In the genomic region with DNA sequence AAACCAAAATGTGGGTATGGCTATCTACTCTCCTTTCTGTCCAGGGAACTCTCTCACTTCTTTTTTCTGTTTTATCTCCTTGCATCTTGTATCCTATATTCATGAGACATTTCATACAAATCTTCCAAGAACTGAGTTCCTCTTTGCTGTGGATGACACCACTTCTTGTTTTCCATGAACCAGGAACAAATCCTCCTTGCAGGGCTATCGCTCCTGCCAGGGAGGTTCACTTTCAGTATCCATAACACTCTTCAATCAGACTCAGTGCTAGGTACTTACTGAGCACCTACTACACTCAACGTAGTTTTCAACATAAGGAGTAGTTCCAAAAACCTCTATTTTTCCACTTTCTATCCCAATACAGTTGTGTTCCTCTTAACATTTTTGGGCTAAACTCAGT, we compare ENCODE assay signal across 31 mouse cellular contexts. TPM values are rescaled to one million over a fixed set of nuclear protein-coding genes. Genes with fewer than 3 reads are reported as not detected.
DNase-seq lines count a peak whose midpoint lies in the region; ATAC-seq and TF ChIP-seq lines count a peak whose summit lies in the region.
"Had no signal": no experiment of that assay in that cellular context is flagged by ENCODE, and none has a peak within 500 bp of the region (broad histone marks: within the 10 kb centered on the region; RNA-seq: fewer than 3 reads in every experiment).

No protein-coding gene starts in this region.

- no peak overlapping the region for H3K27ac ChIP-seq in liver, adult 2 months (replicated peaks; ENCODE audit: insufficient read depth, low read depth, low read length)
- H3K27ac ChIP-seq in liver, postnatal 0 days (ENCODE audit: low read depth): no peak overlapping the region
- no peak overlapping the region for H3K27ac ChIP-seq in intestine, embryonic 15.5 days
- H3K27ac ChIP-seq: embryonic facial prominence, embryonic 10.5 days; embryonic facial prominence, embryonic 12.5 days; forebrain, embryonic 13.5 days; forebrain, embryonic 15.5 days had no signal

- no peak overlapping the region for H3K4me2 ChIP-seq in liver, postnatal 0 days (ENCODE audit: low read depth, low read length)
- no peak overlapping the region for H3K4me2 ChIP-seq in intestine, embryonic 15.5 days (replicated peaks)
- H3K4me2 ChIP-seq: embryonic facial prominence, embryonic 12.5 days; forebrain, embryonic 13.5 days; forebrain, embryonic 15.5 days had no signal

- H3K27me3 ChIP-seq in liver, adult 2 months (ENCODE audit: control insufficient read depth, insufficient read depth, low read length): no peaks in the 10 kb centered on the region
- no peaks in the 10 kb centered on the region for H3K27me3 ChIP-seq in liver, postnatal 0 days (ENCODE audit: insufficient read depth, low read length)
- no peaks in the 10 kb centered on the region for H3K27me3 ChIP-seq in intestine, embryonic 15.5 days (replicated peaks)
- H3K27me3 ChIP-seq: CH12.LX; embryonic facial prominence, embryonic 12.5 days; forebrain, embryonic 13.5 days; forebrain, embryonic 15.5 days; Patski had no signal

- no peak for TF ChIP-seq EP300 in liver, postnatal 0 days (IDR thresholded peaks at IDR 0.05; ENCODE audit: low read depth)

- DNase-seq in liver, adult 2 months (ENCODE audit: extremely low read depth, low read depth, low spot score): peak; percentile 8
- no peak for DNase-seq in liver, postnatal 0 days
- no peak for DNase-seq in lung, adult 18-20 months
- no peak for DNase-seq in heart, adult 9 months (ENCODE audit: low spot score in 2 of 2)
- DNase-seq: adrenal gland, adult 8-10 months; adrenal gland, postnatal 14 days; adrenal gland, postnatal 36 days; B cell, adult 2 months; cerebellum, adult 11 months; cerebellum, adult 18-20 months; cerebellum, adult 8-10 months; cerebellum, adult 9-11 months; cerebellum, postnatal 14 days; cerebellum, postnatal 36 days had no signal

- H3K9ac ChIP-seq in liver, adult 2 months (ENCODE audit: low read depth, low read length): no peak overlapping the region
- no peak overlapping the region for H3K9ac ChIP-seq in liver, postnatal 0 days (replicated peaks)
- H3K9ac ChIP-seq in intestine, embryonic 15.5 days: no peak overlapping the region
- H3K9ac ChIP-seq: embryonic facial prominence, embryonic 12.5 days; forebrain, embryonic 13.5 days; forebrain, embryonic 15.5 days had no signal

- 75% methylated on average over 2 of the region's 2 CpGs for WGBS in liver, adult 2 months
- WGBS in liver, postnatal 0 days (ENCODE audit: insufficient replicate concordance): 75% methylated on average over 2 of the region's 2 CpGs
- WGBS in intestine, embryonic 15.5 days: 90% methylated on average over 2 of the region's 2 CpGs

- no peak for ATAC-seq in liver, postnatal 0 days
- ATAC-seq in granulocyte monocyte progenitor cell, adult 5-6 weeks (replicated peaks; ENCODE audit: poor library complexity, severe bottlenecking): peak; percentile 83
- ATAC-seq in megakaryocyte, adult 5-6 weeks (ENCODE audit: poor library complexity, severe bottlenecking): peak; percentile 81
- ATAC-seq in intestine, embryonic 15.5 days: no peak
- ATAC-seq: activated CD4-positive, CD25-positive, alpha-beta regulatory T cell, adult 4 months; CD4-positive, CD25-positive, alpha-beta regulatory T cell, adult 4 months; forebrain, embryonic 13.5 days; forebrain, embryonic 15.5 days; Patski had no signal

- no peaks in the 10 kb centered on the region for H3K9me3 ChIP-seq in liver, postnatal 0 days (ENCODE audit: low read length)
- H3K9me3 ChIP-seq in intestine, embryonic 15.5 days: no peaks in the 10 kb centered on the region
- H3K9me3 ChIP-seq: embryonic facial prominence, embryonic 10.5 days; embryonic facial prominence, embryonic 12.5 days; forebrain, embryonic 13.5 days; forebrain, embryonic 15.5 days; G1E had no signal

- no peaks in the 10 kb centered on the region for H3K4me1 ChIP-seq in liver, adult 2 months (ENCODE audit: control insufficient read depth, insufficient read depth, low read length)
- no peaks in the 10 kb centered on the region for H3K4me1 ChIP-seq in liver, postnatal 0 days (ENCODE audit: insufficient read depth)
- H3K4me1 ChIP-seq in intestine, embryonic 15.5 days (replicated peaks): no peaks in the 10 kb centered on the region
- H3K4me1 ChIP-seq: embryonic facial prominence, embryonic 10.5 days; embryonic facial prominence, embryonic 12.5 days; forebrain, embryonic 13.5 days; forebrain, embryonic 15.5 days had no signal

- H3K36me3 ChIP-seq in liver, adult 2 months (ENCODE audit: control insufficient read depth, insufficient read depth, low read length): no peaks in the 10 kb centered on the region
- H3K36me3 ChIP-seq in liver, postnatal 0 days (replicated peaks; ENCODE audit: insufficient read depth, low read length): no peaks in the 10 kb centered on the region
- H3K36me3 ChIP-seq in intestine, embryonic 15.5 days: no peaks in the 10 kb centered on the region
- H3K36me3 ChIP-seq: embryonic facial prominence, embryonic 10.5 days; embryonic facial prominence, embryonic 12.5 days; forebrain, embryonic 15.5 days; G1E had no signal

- no peak for TF ChIP-seq POLR2A in liver, adult 2 months (IDR thresholded peaks at IDR 0.05; ENCODE audit: extremely low read depth, insufficient read depth, low read length)

- no peak overlapping the region for H3K4me3 ChIP-seq in liver, adult 2 months (ENCODE audit: insufficient read depth, low read depth, low read length)
- no peak overlapping the region for H3K4me3 ChIP-seq in liver, postnatal 0 days (ENCODE audit: low read depth, low read length)
- no peak overlapping the region for H3K4me3 ChIP-seq in intestine, embryonic 15.5 days (replicated peaks)
- H3K4me3 ChIP-seq: embryonic facial prominence, embryonic 10.5 days; embryonic facial prominence, embryonic 12.5 days; forebrain, embryonic 13.5 days; forebrain, embryonic 15.5 days had no signal

- no peaks in the 10 kb centered on the region for H3K79me2 ChIP-seq in liver, adult 2 months (ENCODE audit: control insufficient read depth, insufficient read depth, low read length)

- no peak for TF ChIP-seq CTCF in liver, adult 2 months (IDR thresholded peaks at IDR 0.05; ENCODE audit: low read depth, low read length)
- TF ChIP-seq CTCF in liver, postnatal 0 days (IDR thresholded peaks at IDR 0.05; ENCODE audit: low read depth): no peak

RNA-seq across cellular contexts. Expression of gene Mmp12, which starts 1.3 kb away (rescaled TPM):
- total RNA-seq in liver, adult 2 months (2014; rRNA removed): 0.67 and 0.83 TPM in 2 replicates
- 0.07 TPM in 1 of 2 replicates, not detected in the other for polyA plus RNA-seq in liver, adult 2 months (2012; rRNA removed)
- polyA plus RNA-seq in liver, postnatal 0 days (2015; fragmentation: Nextera tagmentation; extraction: Ambion mirVana): 0.27 and 0.63 TPM in 2 replicates
- total RNA-seq in granulocyte monocyte progenitor cell, adult 5-6 weeks (2014; fragmentation: Nextera tagmentation): not detected in 2 replicates
- not detected in 2 replicates for total RNA-seq in granulocyte monocyte progenitor cell, adult 5-6 weeks (2017)
- total RNA-seq in megakaryocyte, adult 5-6 weeks (2015): not detected in 2 replicates
- total RNA-seq in megakaryocyte, adult 5-6 weeks (2017): 0.07 TPM in 1 of 2 replicates, not detected in the other
- polyA plus RNA-seq in intestine, embryonic 15.5 days (2015; fragmentation: Nextera tagmentation; extraction: Ambion mirVana): not detected in 2 replicates
- polyA plus RNA-seq: activated CD4-positive, CD25-positive, alpha-beta regulatory T cell, adult 4 months; CD4-positive, CD25-positive, alpha-beta regulatory T cell, adult 4 months; cortical plate, adult 2 months; embryonic facial prominence, embryonic 10.5 days; embryonic facial prominence, embryonic 12.5 days; forebrain, embryonic 11.5 days; forebrain, embryonic 13.5 days; forebrain, embryonic 15.5 days; G1E had no signal

RNA-seq across cellular contexts. Expression of gene Mmp1b, which starts 42.3 kb away (rescaled TPM):
- total RNA-seq in liver, adult 2 months (2014; rRNA removed): not detected in 2 replicates
- not detected in 2 replicates for polyA plus RNA-seq in liver, adult 2 months (2012; rRNA removed)
- polyA plus RNA-seq in liver, postnatal 0 days (2015; fragmentation: Nextera tagmentation; extraction: Ambion mirVana): not detected in 2 replicates
- not detected in 2 replicates for total RNA-seq in granulocyte monocyte progenitor cell, adult 5-6 weeks (2014; fragmentation: Nextera tagmentation)
- total RNA-seq in granulocyte monocyte progenitor cell, adult 5-6 weeks (2017): not detected in 2 replicates
- not detected in 2 replicates for total RNA-seq in megakaryocyte, adult 5-6 weeks (2015)
- not detected in 2 replicates for total RNA-seq in megakaryocyte, adult 5-6 weeks (2017)
- not detected in 2 replicates for polyA plus RNA-seq in intestine, embryonic 15.5 days (2015; fragmentation: Nextera tagmentation; extraction: Ambion mirVana)
- total RNA-seq: adrenal gland, adult 18-20 months; adrenal gland, adult 8-10 months; adrenal gland, postnatal 14 days; adrenal gland, postnatal 36 days; CH12.LX; G1E had no signal
- polyA plus RNA-seq: activated CD4-positive, CD25-positive, alpha-beta regulatory T cell, adult 4 months; brain, embryonic 14.5 days; CD4-positive, CD25-positive, alpha-beta regulatory T cell, adult 4 months; cortical plate, adult 2 months; embryonic facial prominence, embryonic 10.5 days; embryonic facial prominence, embryonic 12.5 days; embryonic facial prominence, embryonic 14.5 days; forebrain, embryonic 11.5 days; forebrain, embryonic 13.5 days; forebrain, embryonic 15.5 days; G1E; Patski had no signal

Comparison
In these comparisons a context has a peak if more than half of its experiments do, and no peak if none do; other contexts are left out.
1. ATAC-seq: peak in granulocyte monocyte progenitor cell, adult 5-6 weeks (single experiment) and megakaryocyte, adult 5-6 weeks (single experiment); none in liver, postnatal 0 days (single experiment) and intestine, embryonic 15.5 days (single experiment).